Mouse (Mus musculus) C2C12 (cell line): Measurements from ENCODE around the gene Cntfr.

Source experiments
- CTCF ChIP-seq: IDR thresholded peaks from one replicate; pipeline ENCODE4 v1.5.1; 2011; ENCODE audit not compliant: control insufficient read depth, insufficient read depth, insufficient read length
- MYOG ChIP-seq: IDR thresholded peaks from one replicate; pipeline ENCODE4 v1.6.1; 2011; ENCODE audit not compliant: control insufficient read depth, insufficient read length; ENCODE audit errors: extremely low read depth
- USF1 ChIP-seq: IDR thresholded peaks from one replicate; pipeline ENCODE4 v1.6.1; 2011; ENCODE audit warnings: low read depth, mild to moderate bottlenecking, control low read depth, moderate library complexity

- TF ChIP-seq CTCF (no peak), USF1 (no peak), MYOG (no peak)
Observed at GRCm38 (mm10) chr4:41659556-41659955, 37.3 kb downstream of the Cntfr start.
